Mouse (Mus musculus) midbrain, postnatal 0 days (tissue): ENCODE measurements around the gene Ttc7. TPM values are rescaled to one million over a fixed set of nuclear protein-coding genes. Genes with fewer than 3 reads are reported as not detected.

Source experiments
- ATAC-seq: fragments of 200-750 bp; cut with Nextera tagmentation; 2 replicates; pipeline ENCODE4 v1.8.0; 2017; ENCODE audit warnings: moderate number of reproducible peaks, mild to moderate bottlenecking, moderate TSS enrichment, moderate library complexity; ENCODE audit not compliant: low FRiP score
- DNase-seq: peaks from one replicate; pipeline ENCODE4 v3.0.0-alpha.2; 2015; ENCODE audit warnings: low spot score
- H3K27ac ChIP-seq: fragments of 300-500 bp; sonication (generic); 2 replicates; pipeline ENCODE4 v1.5.1; 2014; ENCODE audit warnings: low read depth, mild to moderate bottlenecking, low read length, mixed read lengths
- H3K27me3 ChIP-seq: fragments of 300-500 bp; sonication (generic); 2 replicates; pipeline ENCODE4 v1.6.1; 2014; ENCODE audit warnings: low read length, control low read depth, mixed read lengths; ENCODE audit not compliant: insufficient read depth
- H3K36me3 ChIP-seq: fragments of 300-500 bp; sonication (generic); 2 replicates; pipeline ENCODE4 v1.6.1; 2014; ENCODE audit warnings: low read length, control low read depth, mixed read lengths; ENCODE audit not compliant: insufficient read depth
- H3K4me1 ChIP-seq: fragments of 300-500 bp; sonication (generic); 2 replicates; pipeline ENCODE4 v1.6.1; 2014; ENCODE audit warnings: mild to moderate bottlenecking, control low read depth, antibody characterized with exemption, low read length, mixed read lengths; ENCODE audit not compliant: insufficient read depth
- H3K4me2 ChIP-seq: fragments of 300-500 bp; sonication (generic); 2 replicates; pipeline ENCODE4 v1.6.1; 2014; ENCODE audit warnings: low read depth, mild to moderate bottlenecking, low read length, mixed read lengths; ENCODE audit not compliant: poor library complexity, severe bottlenecking
- H3K4me3 ChIP-seq: fragments of 300-500 bp; sonication (generic); 2 replicates; pipeline ENCODE4 v1.5.1; 2014; ENCODE audit warnings: low read depth, mild to moderate bottlenecking, low read length, moderate library complexity
- H3K9ac ChIP-seq: fragments of 300-500 bp; sonication (generic); replicated peaks from 2 replicates; pipeline ENCODE4 v1.6.1; 2014; ENCODE audit warnings: mild to moderate bottlenecking, low read length, moderate library complexity, mixed read lengths; ENCODE audit not compliant: poor library complexity, severe bottlenecking
- H3K9me3 ChIP-seq: fragments of 300-500 bp; sonication (generic); 2 replicates; pipeline ENCODE4 v1.6.1; 2016; ENCODE audit warnings: low read length, control low read depth
- CTCF ChIP-seq: IDR thresholded peaks from 2 replicates; pipeline ENCODE4 v1.5.1; 2016; ENCODE audit warnings: antibody characterized with exemption, mild to moderate bottlenecking
- WGBS: fragments of 180-500 bp; shearing (Covaris S2); extraction: QIAGEN DNeasy Blood & Tissue Kit; methylation state at CpG from one replicate; pipeline ENCODE4 v1.1.7; 2014; 5-methylcytosine and 5-hydroxymethylcytosine counted together
- polyA plus RNA-seq: library from polyadenylated mRNA; unstranded; fragments of >200 nt; fragmentation: Nextera tagmentation; extraction: Ambion mirVana; gene quantifications from 2 replicates; pipeline ENCODE4 v1.2.1, GENCODE M21; 2015
- total RNA-seq: library from RNA; depleted of rRNA; stranded (reverse); fragments of >200 nt; gene quantifications from 2 replicates; pipeline ENCODE4 v1.2.3, GENCODE M21; 2014

The Ttc7 gene
- total and polyA plus RNA-seq, 2 experiments from 2014 or later, result 5.3 to 11.1 TPM

- 90% methylated on average over 8 of the region's 8 CpGs for WGBS
- Histone ChIP-seq H3K27ac (no peak overlapping the region), H3K4me2 (no peak overlapping the region), H3K9me3 (no peaks in the 10 kb centered on the region), H3K27me3 (no peaks in the 10 kb centered on the region), H3K4me1 (peaks cover 11% of the 10 kb centered on the region; the same call in 1 of the 2 replicates), H3K9ac (no peak overlapping the region), H3K4me3 (no peak overlapping the region), H3K36me3 (no peaks in the 10 kb centered on the region)
- ATAC-seq (no peak), DNase-seq (no peak)
- TF ChIP-seq CTCF, result no peak
These were observed 72.8 kb downstream of the Ttc7 start for GRCm38 (mm10) chr17:87355456-87355855.

DNA sequence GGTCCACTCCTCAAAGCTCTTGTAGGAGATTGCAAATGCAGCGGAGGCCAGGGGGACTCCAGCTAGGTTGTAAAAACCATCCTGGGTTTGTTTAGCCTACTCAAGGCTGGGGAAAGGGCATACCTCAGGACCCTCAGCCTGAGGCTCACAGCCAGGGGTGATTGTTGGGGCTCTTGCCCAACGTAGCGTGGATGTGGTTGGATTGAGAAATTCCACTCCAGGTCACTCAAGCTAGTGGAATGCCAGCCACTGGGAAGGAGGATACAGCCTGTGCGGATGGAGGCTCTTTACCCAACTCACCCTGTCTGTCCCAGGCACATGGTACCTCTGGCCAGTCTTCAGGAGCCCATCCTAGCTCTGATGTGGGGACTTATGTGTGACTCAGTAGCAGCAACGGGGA lies 73.6 kb downstream of the Ttc7 start:
- no peak overlapping the region for H3K27ac ChIP-seq
- H3K4me3 ChIP-seq, result no peak overlapping the region
- DNase-seq (no peak), ATAC-seq (no peak)
- WGBS, result 88% methylated on average over 5 of the region's 5 CpGs
- H3K4me2 ChIP-seq, result no peak overlapping the region
- H3K27me3 ChIP-seq, result no peaks in the 10 kb centered on the region
- peaks cover 7% of the 10 kb centered on the region; the same call in 1 of the 2 replicates for H3K4me1 ChIP-seq
- no peaks in the 10 kb centered on the region for H3K9me3 ChIP-seq
- TF ChIP-seq CTCF, result no peak
- no peaks in the 10 kb centered on the region for H3K36me3 ChIP-seq
- no peak overlapping the region for H3K9ac ChIP-seq

DNA sequence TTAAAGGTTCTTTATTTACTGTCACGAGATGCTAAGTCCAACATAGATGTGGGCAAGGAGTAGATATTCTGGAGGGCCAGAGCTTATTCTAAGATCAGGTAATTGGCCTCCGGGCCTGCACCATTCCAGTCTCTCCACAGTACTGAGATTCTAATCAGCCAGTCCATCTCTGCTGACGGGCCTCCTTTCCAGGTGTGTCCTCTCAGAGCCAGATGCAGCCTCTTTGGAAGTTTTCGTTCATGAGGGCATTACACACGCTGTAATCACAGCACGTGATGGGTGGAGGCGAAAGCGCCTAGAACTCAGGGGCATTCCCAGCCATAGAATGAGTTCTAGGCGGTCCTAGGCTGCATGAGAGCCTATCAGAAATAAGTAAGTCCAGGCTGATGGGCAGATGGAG lies 74.8 kb downstream of the Ttc7 start:
- H3K9me3 ChIP-seq, result no peaks in the 10 kb centered on the region
- no peaks in the 10 kb centered on the region for H3K4me1 ChIP-seq
- H3K9ac ChIP-seq, result no peak overlapping the region
- H3K36me3 ChIP-seq, result no peaks in the 10 kb centered on the region; the same call in 1 of the 2 replicates
- no peaks in the 10 kb centered on the region for H3K27me3 ChIP-seq
- DNase-seq (no peak), ATAC-seq (no peak)
- no peak overlapping the region for H3K27ac ChIP-seq
- TF ChIP-seq CTCF, result no peak
- no peak overlapping the region for H3K4me3 ChIP-seq
- 84% methylated on average over 9 of the region's 9 CpGs for WGBS
- no peak overlapping the region for H3K4me2 ChIP-seq

DNA sequence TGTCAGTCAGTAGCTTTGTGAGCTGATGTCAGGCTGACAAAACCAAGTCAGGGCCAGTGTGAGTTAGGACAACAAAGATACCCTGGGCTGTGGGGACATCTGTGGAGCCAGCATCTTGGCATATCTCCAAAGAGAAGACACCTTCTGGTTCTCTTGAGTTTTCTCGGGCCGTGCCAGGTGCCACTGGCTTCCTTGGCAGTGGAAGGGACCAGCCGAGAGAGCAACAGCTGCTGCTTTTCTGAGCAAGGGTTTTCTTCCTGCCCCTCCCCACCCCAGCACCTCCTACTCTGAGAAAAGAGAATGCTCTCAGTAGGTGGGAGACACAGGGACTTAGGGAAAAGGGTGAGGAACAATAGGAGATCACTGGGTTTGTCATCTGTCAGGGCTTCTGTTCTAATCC lies 78.4 kb downstream of the Ttc7 start:
- H3K27ac ChIP-seq, result no peak overlapping the region
- H3K9ac ChIP-seq, result no peak overlapping the region
- H3K4me1 ChIP-seq, result no peaks in the 10 kb centered on the region
- no peak for TF ChIP-seq CTCF
- ATAC-seq (no peak), DNase-seq (peak; percentile 67)
- no peak overlapping the region for H3K4me2 ChIP-seq
- no peak overlapping the region for H3K4me3 ChIP-seq
- 35% methylated on average over 3 of the region's 3 CpGs for WGBS
- H3K9me3 ChIP-seq, result no peaks in the 10 kb centered on the region
- no peaks in the 10 kb centered on the region; the same call in 1 of the 2 replicates for H3K36me3 ChIP-seq
- H3K27me3 ChIP-seq, result no peaks in the 10 kb centered on the region

DNA sequence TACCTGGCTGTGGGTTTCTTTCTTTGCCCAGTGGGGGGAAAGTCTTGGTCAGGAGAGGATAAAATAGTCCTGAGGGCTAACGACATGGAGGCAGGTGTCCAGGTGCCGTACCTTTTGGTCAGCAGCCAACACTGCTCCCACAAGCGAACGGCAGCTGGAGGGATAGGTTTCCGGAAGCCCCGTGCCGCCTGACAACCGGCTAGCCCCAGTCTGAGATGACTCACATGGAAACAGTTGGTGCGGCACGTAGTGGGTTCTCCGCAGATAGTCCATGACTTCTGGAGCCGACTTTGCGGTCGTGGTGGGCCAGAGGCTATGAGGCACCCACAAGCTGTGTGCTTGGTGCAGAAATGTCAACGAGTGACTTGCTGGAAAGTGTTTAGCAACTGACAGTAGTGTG lies 81.4 kb downstream of the Ttc7 start:
- ATAC-seq, result no peak
- 92% methylated on average over 15 of the region's 15 CpGs for WGBS

GRCm38 (mm10) chr17:87365268-87365667 lies 82.6 kb downstream of the Ttc7 start:
- no peaks in the 10 kb centered on the region for H3K27me3 ChIP-seq
- no peak for ATAC-seq
- H3K4me1 ChIP-seq, result peaks cover 12% of the 10 kb centered on the region
- H3K4me3 ChIP-seq, result no peak overlapping the region
- no peaks in the 10 kb centered on the region for H3K9me3 ChIP-seq
- 79% methylated on average over 8 of the region's 8 CpGs for WGBS
- no peak for DNase-seq
- H3K9ac ChIP-seq, result no peak overlapping the region
- H3K27ac ChIP-seq, result no peak overlapping the region
- no peak for TF ChIP-seq CTCF
- H3K4me2 ChIP-seq, result no peak overlapping the region
- no peaks in the 10 kb centered on the region; the same call in 1 of the 2 replicates for H3K36me3 ChIP-seq

More for the DNA sequence above, 81.4 kb downstream of the Ttc7 start:
- no peak for DNase-seq
- Histone ChIP-seq H3K27me3 (no peaks in the 10 kb centered on the region), H3K9me3 (no peaks in the 10 kb centered on the region), H3K4me3 (no peak overlapping the region), H3K9ac (no peak overlapping the region), H3K36me3 (no peaks in the 10 kb centered on the region; the same call in 1 of the 2 replicates), H3K27ac (no peak overlapping the region), H3K4me1 (peaks cover 3% of the 10 kb centered on the region), H3K4me2 (no peak overlapping the region)
- no peak for TF ChIP-seq CTCF
